Mouse (Mus musculus): ENCODE results near the gene Atp5g3. TPM values are rescaled to one million over a fixed set of nuclear protein-coding genes. Genes with fewer than 3 reads are reported as not detected.

The Atp5g3 gene
- polyA plus RNA-seq, 1 experiment, result 530 TPM

DNA sequence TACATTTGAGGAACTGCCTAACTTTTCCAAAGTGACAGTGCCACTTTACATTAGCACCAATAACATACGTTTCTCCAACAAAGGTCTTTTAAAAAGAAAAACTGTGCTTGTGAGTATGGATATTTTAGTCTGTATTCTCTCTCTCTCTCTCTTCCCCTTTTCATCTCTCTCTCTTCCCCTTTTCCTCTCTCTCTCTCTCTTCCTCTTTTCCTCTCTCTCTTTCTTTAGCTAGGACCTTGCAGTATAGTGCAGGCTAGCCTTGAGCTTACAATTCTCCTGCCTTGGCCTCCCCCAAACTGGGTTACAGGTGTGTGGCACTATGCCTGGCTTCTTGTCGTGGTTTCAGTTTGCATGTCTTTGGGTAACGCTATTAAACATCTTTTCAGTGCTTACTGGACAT, 31.7 kb upstream of the Atp5g3 start:
- TF ChIP-seq CTCF (IDR thresholded peaks at IDR 0.05; ENCODE audit: borderline replicate concordance, control insufficient read depth, extremely low read depth, insufficient read depth, low read length, poor library complexity) (no peak), POLR2A (IDR thresholded peaks at IDR 0.05; ENCODE audit: control insufficient read depth, extremely low read depth, insufficient read depth, low read length, poor library complexity) (no peak)
- 65% methylated on average over 3 of the region's 3 CpGs for WGBS
- no peaks in the 10 kb centered on the region for H3K27me3 ChIP-seq (ENCODE audit: control insufficient read depth, insufficient read depth, low read length)
- DNase-seq, result no peak
- peaks cover 5% of the 10 kb centered on the region; the same call in 1 of the 2 replicates for H3K4me1 ChIP-seq (replicated peaks; ENCODE audit: control insufficient read depth, insufficient read depth, low read length)
- no peak overlapping the region for H3K4me3 ChIP-seq (ENCODE audit: control insufficient read depth, insufficient read depth, low read length)
- no peak overlapping the region for H3K27ac ChIP-seq (ENCODE audit: control insufficient read depth, insufficient read depth, low read length)
- H3K36me3 ChIP-seq (ENCODE audit: control insufficient read depth, insufficient read depth, low read length), result no peaks in the 10 kb centered on the region

GRCm38 (mm10) chr2:73941281-73941680, 30.2 kb upstream of the Atp5g3 start:
- Histone ChIP-seq H3K27me3 (ENCODE audit: control insufficient read depth, insufficient read depth, low read length) (no peaks in the 10 kb centered on the region), H3K27ac (ENCODE audit: control insufficient read depth, insufficient read depth, low read length) (no peak overlapping the region), H3K4me1 (replicated peaks; ENCODE audit: control insufficient read depth, insufficient read depth, low read length) (peaks cover 5% of the 10 kb centered on the region; the same call in 1 of the 2 replicates), H3K4me3 (ENCODE audit: control insufficient read depth, insufficient read depth, low read length) (no peak overlapping the region), H3K36me3 (ENCODE audit: control insufficient read depth, insufficient read depth, low read length) (no peaks in the 10 kb centered on the region)
- DNase-seq, result no peak
- TF ChIP-seq POLR2A (IDR thresholded peaks at IDR 0.05; ENCODE audit: control insufficient read depth, extremely low read depth, insufficient read depth, low read length, poor library complexity) (no peak), CTCF (IDR thresholded peaks at IDR 0.05; ENCODE audit: borderline replicate concordance, control insufficient read depth, extremely low read depth, insufficient read depth, low read length, poor library complexity) (no peak)
- 79% methylated on average over 1 of the region's 1 CpGs for WGBS

GRCm38 (mm10) chr2:73940471-73940870, 29.3 kb upstream of the Atp5g3 start:
- no peaks in the 10 kb centered on the region for H3K36me3 ChIP-seq (ENCODE audit: control insufficient read depth, insufficient read depth, low read length)
- H3K4me1 ChIP-seq (replicated peaks; ENCODE audit: control insufficient read depth, insufficient read depth, low read length), result peaks cover 5% of the 10 kb centered on the region; the same call in 1 of the 2 replicates
- no peak for DNase-seq
- no peaks in the 10 kb centered on the region for H3K27me3 ChIP-seq (ENCODE audit: control insufficient read depth, insufficient read depth, low read length)
- no peak overlapping the region for H3K4me3 ChIP-seq (ENCODE audit: control insufficient read depth, insufficient read depth, low read length)
- H3K27ac ChIP-seq (ENCODE audit: control insufficient read depth, insufficient read depth, low read length), result no peak overlapping the region
- no peak for TF ChIP-seq CTCF (IDR thresholded peaks at IDR 0.05; ENCODE audit: borderline replicate concordance, control insufficient read depth, extremely low read depth, insufficient read depth, low read length, poor library complexity)
- TF ChIP-seq POLR2A (IDR thresholded peaks at IDR 0.05; ENCODE audit: control insufficient read depth, extremely low read depth, insufficient read depth, low read length, poor library complexity), result no peak
- WGBS, result 93% methylated on average over 7 of the region's 7 CpGs

DNA sequence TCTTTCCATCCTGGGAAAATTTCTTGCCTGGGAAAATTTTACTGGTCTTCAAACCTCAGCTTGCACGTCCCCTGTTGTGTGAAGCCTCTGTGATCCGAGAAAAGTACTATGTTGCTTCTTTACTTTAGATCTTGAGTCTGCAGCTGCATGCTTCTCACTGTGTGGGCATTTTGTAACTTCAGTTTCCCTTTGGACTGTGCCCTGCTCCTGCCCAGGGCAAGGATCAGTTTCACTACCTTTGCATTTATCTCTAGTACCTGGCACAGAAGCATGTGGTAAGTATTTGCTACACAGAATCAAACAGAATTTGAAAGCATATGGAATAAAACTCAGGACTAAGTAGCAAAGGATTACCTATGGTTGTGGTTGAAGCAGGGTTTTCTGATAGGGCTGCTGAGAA, 27.8 kb upstream of the Atp5g3 start:
- DNase-seq, result no peak
- 92% methylated on average over 2 of the region's 2 CpGs for WGBS
- Histone ChIP-seq H3K36me3 (ENCODE audit: control insufficient read depth, insufficient read depth, low read length) (no peaks in the 10 kb centered on the region), H3K27ac (ENCODE audit: control insufficient read depth, insufficient read depth, low read length) (no peak overlapping the region), H3K27me3 (ENCODE audit: control insufficient read depth, insufficient read depth, low read length) (no peaks in the 10 kb centered on the region), H3K4me1 (replicated peaks; ENCODE audit: control insufficient read depth, insufficient read depth, low read length) (no peaks in the 10 kb centered on the region), H3K4me3 (ENCODE audit: control insufficient read depth, insufficient read depth, low read length) (no peak overlapping the region)
- TF ChIP-seq POLR2A (IDR thresholded peaks at IDR 0.05; ENCODE audit: control insufficient read depth, extremely low read depth, insufficient read depth, low read length, poor library complexity) (no peak), CTCF (IDR thresholded peaks at IDR 0.05; ENCODE audit: borderline replicate concordance, control insufficient read depth, extremely low read depth, insufficient read depth, low read length, poor library complexity) (no peak)

DNA sequence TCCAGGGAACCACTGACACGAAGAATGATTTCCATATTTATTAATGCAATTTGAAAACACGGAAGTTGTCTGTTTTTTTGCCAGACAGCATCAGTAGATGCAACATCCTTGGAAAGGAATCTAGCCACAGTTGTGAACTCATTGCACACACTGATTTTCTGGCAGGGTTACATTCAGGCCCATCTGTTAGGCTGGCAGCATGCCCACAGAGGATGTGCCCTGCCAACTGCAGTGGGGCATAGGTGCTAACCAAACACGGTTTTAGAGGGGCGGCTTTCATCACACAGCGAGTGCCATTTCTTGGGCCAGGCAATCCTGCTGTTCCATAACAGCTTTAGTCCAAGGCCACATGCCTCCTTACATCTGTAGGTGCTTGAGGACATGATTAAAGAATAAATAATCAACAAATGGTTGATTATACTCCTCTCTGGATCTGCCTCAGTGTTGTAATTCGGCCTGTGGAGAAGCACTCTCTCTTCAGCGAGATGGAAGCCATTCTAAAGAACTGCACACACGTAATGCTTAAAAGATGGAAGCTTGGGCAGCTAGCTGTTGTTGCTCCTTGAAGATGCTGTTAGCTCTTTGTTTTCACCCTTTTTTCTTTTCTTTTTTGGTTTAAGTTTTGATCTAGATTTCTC, 21.7 kb upstream of the Atp5g3 start:
- H3K4me1 ChIP-seq (replicated peaks; ENCODE audit: control insufficient read depth, insufficient read depth, low read length), result no peaks in the 10 kb centered on the region

DNA sequence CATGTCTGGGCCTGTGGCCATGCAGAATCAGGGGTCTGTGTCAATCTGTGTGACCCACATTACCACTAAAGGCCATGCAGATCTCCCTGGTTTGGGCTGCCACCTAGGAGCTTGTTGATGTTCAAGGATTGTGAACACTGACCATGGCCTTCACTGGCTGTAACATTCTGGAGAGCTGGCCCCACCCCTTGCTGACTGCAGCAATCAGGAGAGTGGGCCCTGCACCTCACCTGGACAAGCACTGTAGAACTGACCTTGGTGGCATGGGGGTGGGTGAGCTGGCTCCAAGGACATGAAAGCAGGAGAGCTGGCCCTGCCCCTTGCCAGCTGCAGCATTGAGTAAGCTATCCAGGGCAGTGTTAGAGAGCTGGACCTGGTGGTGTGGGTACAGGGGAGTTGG, 16.6 kb upstream of the Atp5g3 start:
- no peaks in the 10 kb centered on the region for H3K4me1 ChIP-seq (replicated peaks; ENCODE audit: control insufficient read depth, insufficient read depth, low read length)
- H3K27me3 ChIP-seq (ENCODE audit: control insufficient read depth, insufficient read depth, low read length), result no peaks in the 10 kb centered on the region
- no peak overlapping the region for H3K27ac ChIP-seq (ENCODE audit: control insufficient read depth, insufficient read depth, low read length)
- DNase-seq, result no peak
- no peak overlapping the region for H3K4me3 ChIP-seq (ENCODE audit: control insufficient read depth, insufficient read depth, low read length)
- no peaks in the 10 kb centered on the region for H3K36me3 ChIP-seq (ENCODE audit: control insufficient read depth, insufficient read depth, low read length)
- TF ChIP-seq POLR2A (IDR thresholded peaks at IDR 0.05; ENCODE audit: control insufficient read depth, extremely low read depth, insufficient read depth, low read length, poor library complexity), result no peak
- no peak for TF ChIP-seq CTCF (IDR thresholded peaks at IDR 0.05; ENCODE audit: borderline replicate concordance, control insufficient read depth, extremely low read depth, insufficient read depth, low read length, poor library complexity)

More for the DNA sequence above, 21.7 kb upstream of the Atp5g3 start:
- Histone ChIP-seq H3K36me3 (ENCODE audit: control insufficient read depth, insufficient read depth, low read length) (no peaks in the 10 kb centered on the region), H3K4me3 (ENCODE audit: control insufficient read depth, insufficient read depth, low read length) (no peak overlapping the region), H3K27me3 (ENCODE audit: control insufficient read depth, insufficient read depth, low read length) (no peaks in the 10 kb centered on the region), H3K27ac (ENCODE audit: control insufficient read depth, insufficient read depth, low read length) (no peak overlapping the region)
- 84% methylated on average over 8 of the region's 8 CpGs for WGBS
- TF ChIP-seq CTCF (IDR thresholded peaks at IDR 0.05; ENCODE audit: borderline replicate concordance, control insufficient read depth, extremely low read depth, insufficient read depth, low read length, poor library complexity) (no peak), POLR2A (IDR thresholded peaks at IDR 0.05; ENCODE audit: control insufficient read depth, extremely low read depth, insufficient read depth, low read length, poor library complexity) (no peak)
- no peak for DNase-seq

- Histone ChIP-seq H3K27me3 (ENCODE audit: control insufficient read depth, insufficient read depth, low read length) (no peaks in the 10 kb centered on the region), H3K27ac (ENCODE audit: control insufficient read depth, insufficient read depth, low read length) (no peak overlapping the region), H3K4me3 (ENCODE audit: control insufficient read depth, insufficient read depth, low read length) (no peak overlapping the region), H3K36me3 (ENCODE audit: control insufficient read depth, insufficient read depth, low read length) (no peaks in the 10 kb centered on the region), H3K4me1 (replicated peaks; ENCODE audit: control insufficient read depth, insufficient read depth, low read length) (no peaks in the 10 kb centered on the region)
- DNase-seq, result no peak
- TF ChIP-seq CTCF (IDR thresholded peaks at IDR 0.05; ENCODE audit: borderline replicate concordance, control insufficient read depth, extremely low read depth, insufficient read depth, low read length, poor library complexity) (no peak), POLR2A (IDR thresholded peaks at IDR 0.05; ENCODE audit: control insufficient read depth, extremely low read depth, insufficient read depth, low read length, poor library complexity) (no peak)
- WGBS, result 51% methylated on average over 3 of the region's 3 CpGs
Measured at GRCm38 (mm10) chr2:73925539-73925938, 14.4 kb upstream of the Atp5g3 start.
